Mouse (Mus musculus) erythroblast, adult 5-6 weeks (primary cell): ENCODE data around the gene Cdkal1. TPM values are rescaled to one million over a fixed set of nuclear protein-coding genes. Genes with fewer than 3 reads are reported as not detected.

ENCODE experiments used
- ATAC-seq: replicated peaks from 2 replicates; pipeline ENCODE4 v1.8.0; 2016; ENCODE audit warnings: moderate number of reproducible peaks, mild to moderate bottlenecking, moderate TSS enrichment, inconsistent platforms; ENCODE audit not compliant: poor library complexity, low FRiP score, severe bottlenecking
- total RNA-seq, 2 experiments: library from RNA; stranded (forward) in 1 of 2; stranded (reverse) in 1 of 2; fragments of 150-400 nt in 1 of 2; fragments of 200-764, 138-1000 nt in 1 of 2; gene quantifications; 2 replicates each; pipeline versions ENCODE4 v1.2.3 to v1.2.4; 2015 to 2017; ENCODE audit warnings: low replicate concordance in 2 of 2

Gene Cdkal1
- total RNA-seq, 2 experiments from 2014 or later, result 5.4 to 7.5 TPM

DNA sequence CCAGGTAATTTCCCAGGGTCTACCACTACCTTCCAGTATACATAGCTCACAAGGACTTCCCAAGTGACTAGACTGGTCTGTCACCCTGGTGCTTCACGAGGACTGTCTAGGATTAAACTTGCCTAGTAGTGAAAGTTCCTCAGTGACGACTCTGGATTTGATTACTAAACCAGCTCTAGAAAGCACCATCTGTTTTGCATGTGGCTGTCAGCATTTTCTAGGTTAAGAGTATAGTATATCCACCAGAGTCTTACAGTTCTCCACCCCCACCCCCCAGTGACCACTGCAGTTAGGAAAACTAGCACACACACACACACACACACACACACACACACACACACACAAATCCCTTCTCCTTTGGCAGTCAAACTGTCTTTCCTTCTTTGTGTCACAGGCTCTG lies 670.9 kb downstream of the Cdkal1 start:
- ATAC-seq, result no peak

DNA sequence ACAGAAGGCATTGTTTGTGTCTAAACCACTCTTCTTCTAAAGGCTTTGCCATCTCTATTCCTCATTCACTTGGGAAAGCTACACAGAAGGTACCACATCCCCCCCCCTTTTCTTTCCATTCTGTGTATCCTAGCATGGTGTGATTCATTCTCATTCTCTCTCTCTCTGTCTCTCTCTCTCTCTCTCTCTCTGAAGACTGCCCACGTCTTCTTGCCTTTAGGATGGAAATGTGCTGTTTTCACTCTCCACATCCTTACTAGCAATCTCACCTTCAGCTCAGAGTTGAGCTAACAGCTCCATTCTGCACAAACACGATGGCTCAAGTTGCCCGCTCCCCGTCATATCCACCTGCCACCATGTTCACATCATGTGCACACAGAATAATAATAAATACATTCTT lies 675.6 kb downstream of the Cdkal1 start:
- no peak for ATAC-seq

DNA sequence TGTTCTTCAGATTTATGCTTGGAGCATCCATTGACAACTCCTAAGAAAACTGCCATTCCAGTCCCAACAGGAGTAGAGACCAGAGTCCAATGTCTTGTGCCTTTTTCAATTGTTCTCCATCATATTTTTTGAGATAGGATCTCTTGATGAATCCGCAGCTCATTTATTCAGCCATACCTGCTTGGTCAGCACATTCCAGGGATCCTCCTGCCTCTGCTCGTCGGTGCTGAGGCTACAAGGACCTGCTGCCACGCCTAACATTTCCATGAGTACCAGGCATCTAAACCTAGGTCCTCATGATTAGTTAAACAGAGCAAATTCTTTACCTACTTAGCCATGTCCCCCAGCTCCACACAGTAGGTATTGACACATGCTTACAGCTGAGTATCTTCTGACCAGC lies 676.2 kb downstream of the Cdkal1 start:
- no peak for ATAC-seq

DNA sequence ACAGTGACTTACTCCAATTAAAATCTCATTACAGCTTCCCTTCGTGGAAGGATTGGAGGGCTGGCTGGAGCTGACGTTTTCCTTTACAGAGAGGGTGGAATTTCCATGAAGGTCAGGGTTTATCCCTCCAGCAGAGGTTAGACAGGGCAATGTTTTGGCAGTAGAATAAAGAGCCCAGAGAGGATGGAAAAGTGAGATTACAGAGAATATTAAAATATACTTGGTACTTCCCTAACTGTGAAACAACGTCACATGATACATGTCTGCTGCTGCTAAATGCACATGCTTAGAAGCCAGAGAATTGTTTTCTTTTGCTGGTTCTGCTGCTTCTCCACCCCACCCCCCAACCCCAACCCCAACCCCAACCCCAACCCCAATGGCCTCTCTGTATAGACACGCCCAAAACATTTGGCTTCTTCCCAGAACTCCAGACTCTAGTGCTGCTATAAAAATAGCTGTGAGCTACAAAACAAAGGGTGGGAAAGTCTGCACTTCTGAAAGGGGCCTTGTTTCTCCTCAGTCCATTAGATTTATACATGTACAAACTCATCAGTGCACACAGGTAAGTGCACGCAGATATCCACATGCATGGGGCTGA lies 677.5 kb downstream of the Cdkal1 start:
- no peak for ATAC-seq

DNA sequence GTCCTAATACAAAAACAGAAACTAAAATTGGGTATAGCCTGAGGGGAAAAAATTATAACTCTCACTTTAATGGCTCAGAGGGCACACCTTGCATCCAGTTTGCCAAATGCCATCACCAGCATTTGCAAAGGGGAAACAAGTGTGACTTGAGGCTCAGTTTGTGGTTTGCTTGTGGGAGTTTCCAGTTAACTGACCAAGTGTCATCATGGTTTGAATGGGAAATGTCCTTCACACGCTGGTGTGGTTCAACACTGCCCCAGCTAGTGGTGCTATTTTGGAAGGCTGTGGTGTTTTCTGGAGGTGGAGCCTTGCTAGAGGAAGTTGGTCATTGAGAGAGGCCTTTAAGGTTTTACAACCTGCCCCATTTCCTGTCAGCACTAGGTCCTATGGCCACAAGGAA lies 686.1 kb downstream of the Cdkal1 start:
- no peak for ATAC-seq

DNA sequence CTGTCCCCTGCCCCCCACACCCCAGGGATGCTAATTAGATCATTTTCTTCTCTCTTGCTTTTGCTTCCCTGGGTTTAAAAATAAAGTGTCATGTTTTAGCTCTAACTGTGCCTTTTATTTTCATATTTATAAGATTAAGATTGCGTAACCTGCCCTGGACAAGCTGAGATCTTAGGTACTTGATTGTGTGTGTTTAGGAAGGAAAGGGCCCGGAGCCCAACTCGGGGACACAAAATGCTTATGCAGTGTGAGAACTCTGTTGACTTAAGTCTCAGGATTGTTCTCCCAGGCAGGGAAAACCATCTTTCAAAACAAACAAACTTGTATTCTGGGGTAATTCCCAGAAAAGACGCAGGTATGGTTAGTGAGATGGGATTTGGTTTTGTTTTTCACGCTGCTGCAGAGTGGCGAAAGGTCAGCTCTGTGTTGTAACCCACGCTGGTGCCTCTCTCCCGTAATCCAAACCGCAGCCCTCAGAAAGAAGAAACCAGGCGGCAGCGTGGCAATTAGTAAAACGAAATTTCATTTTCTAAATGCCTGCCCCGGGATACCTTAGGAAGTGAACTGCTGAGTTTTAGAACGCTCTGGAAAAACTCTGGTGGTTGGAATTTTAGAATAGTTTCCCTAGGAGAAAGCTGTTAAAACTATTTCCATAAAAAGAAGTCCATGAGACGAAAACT lies 690.5 kb downstream of the Cdkal1 start:
- no peak for ATAC-seq

DNA sequence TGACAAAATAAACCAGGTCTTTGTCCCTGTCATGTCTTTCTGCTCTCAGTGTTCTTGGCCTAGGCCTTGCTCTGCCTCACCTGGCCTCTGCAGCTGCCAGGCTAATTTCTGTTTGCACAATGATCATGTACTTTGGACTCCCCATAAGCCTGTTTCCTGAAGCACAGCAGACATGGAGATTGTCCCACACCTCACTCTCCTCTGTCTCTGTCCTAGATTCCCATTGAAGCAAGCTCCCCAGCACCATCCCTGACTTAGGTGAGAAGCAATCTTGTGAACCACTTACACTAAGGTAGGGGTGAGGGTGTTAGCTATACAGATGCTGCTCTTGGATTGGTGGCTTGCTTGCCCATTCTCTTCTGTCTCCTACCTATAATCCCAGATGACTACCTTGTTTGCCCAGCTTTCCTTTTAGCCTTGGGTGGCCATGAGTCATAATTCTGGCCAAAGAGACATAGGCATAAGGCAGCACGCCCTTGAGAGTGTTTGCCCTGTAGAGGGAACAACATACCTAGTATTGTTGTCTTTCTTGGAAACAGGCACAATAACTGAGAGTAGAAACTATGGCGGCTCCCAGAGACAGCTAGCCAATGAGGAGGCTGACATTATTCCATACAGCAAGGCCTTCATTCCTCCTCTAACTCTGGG lies 692.5 kb downstream of the Cdkal1 start:
- ATAC-seq, result no peak

DNA sequence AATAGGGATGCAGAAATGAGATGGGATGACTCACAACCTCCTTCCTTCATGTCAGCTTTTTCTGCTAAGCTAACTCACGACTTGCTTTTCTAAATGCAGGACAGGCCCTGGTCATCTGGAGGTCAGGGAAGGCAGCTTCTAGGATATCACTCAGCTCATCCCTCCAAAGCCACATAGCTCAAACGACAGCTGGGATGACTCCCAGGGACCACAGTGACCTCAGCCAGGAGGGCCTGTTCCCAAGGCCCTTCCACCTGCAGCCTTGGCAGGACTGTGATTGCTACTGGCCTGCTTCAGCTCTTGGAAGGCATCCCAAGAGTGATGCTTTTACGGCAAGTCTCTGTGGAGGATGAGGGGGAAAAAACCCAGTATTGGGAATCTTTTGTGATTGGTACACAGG lies 693.0 kb downstream of the Cdkal1 start:
- ATAC-seq, result no peak

DNA sequence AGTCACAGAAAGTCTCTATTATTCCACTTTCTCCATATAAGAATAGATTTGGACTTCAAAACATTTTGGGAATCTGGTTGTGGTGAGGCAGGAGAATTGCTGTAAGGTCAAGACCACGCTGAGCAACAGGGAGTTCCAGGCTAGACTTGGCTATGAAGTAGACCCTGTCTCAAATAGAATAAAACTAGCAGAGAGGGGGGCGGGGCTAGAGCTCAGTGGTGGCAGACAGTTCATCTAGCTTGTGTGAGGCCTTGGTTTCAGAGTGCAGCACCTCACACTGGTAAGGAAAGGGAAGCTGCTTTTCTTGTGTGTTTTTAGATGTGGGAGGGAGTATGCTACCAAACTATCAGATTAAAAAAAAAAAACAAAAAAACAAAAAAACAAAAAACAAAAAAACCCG lies 694.0 kb downstream of the Cdkal1 start:
- ATAC-seq, result no peak

DNA sequence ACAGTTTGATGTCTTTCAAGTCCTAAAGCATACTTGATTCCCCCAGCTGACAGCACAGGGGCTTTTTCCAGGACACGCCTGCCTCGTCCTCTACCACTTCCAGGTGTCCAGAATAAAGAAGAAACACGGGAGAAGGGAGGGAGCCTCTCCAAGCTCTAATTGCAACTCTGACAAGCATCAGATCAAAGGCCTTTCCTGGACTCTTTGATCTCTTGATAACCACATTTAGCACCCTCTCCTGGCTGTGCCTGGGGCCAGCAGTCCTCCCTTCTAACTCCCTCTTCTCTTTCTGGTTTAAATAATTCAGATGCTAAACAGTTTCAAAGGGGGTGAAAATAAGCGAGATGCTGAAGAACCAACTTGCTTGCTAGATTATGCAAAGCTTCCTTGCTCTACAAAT lies 698.8 kb downstream of the Cdkal1 start:
- ATAC-seq, result no peak

DNA sequence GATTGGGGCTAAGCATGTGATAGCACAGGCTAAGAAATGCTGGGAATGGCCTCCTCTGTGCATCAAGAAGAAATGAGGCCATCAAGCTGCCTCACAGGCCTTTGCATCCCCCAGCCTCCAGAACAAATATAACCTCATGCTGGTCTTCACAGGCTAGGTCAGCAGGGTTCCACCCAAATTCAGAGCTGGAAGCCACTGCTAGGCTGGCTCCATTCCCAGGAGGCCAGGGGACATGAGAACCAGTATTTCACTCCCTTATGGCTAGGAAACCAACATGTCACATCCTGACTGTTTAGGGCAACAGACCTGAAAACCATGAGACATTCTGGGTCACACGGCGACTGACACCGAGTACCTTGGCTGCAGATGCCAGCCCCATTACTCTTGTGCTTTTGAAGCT lies 700.2 kb downstream of the Cdkal1 start:
- no peak for ATAC-seq

DNA sequence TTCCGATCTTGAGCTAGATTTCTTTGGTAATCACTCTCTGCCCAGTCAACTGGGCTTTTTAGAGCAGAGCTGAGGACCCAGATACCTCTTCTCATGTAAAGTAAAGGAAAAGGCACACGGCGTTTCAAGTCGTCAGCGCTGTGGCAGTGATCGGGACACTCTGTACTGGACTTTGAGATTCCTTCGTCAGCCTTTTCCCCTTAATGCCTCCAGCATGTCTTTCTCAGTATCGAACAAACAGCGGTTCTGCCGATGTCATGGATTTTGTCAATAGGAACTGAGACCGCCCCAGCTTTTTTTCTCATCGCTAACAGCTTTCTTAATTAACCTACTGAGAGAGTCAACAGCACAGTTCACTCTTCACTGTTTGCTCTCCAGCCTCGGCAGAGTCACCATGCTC lies 705.4 kb downstream of the Cdkal1 start:
- no peak for ATAC-seq

DNA sequence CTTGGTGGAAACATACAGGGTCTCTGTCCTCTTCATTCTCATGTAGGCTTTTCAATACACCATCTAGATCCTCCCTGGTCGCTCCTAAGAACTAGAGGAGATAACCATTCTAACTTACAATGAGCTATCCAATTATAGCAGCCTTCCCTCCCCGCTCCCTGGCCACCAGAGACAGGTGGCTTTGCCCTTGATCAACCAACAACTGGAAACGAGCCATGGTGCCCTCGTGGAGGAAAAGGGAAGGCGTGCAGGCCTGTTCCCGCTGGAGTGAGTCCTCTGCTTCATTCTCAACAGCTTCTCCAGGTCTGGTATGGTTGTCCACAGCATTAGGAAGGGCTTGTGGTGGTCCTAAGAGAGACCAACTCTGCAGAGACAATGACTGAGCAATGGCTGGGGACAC lies 706.1 kb downstream of the Cdkal1 start:
- no peak for ATAC-seq

DNA sequence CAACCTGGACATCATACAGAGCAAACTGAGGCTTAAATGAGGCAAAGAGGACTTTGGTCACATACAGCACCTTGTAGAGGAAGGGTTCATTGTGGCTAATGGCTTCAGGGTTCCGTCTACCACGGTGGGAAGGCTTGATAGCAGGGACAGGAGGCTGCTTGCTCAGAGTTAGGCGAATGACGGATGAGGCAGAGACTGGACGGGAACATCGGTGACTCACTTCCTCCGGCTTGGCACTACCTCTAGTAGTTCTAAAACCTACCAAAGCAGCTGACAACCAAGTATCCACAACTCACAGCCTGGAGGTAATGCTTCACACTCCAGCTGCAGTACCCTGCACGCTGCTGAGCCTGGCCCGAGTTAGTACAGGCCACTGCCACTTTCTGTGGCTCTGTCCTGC lies 706.9 kb downstream of the Cdkal1 start:
- no peak for ATAC-seq

Other genes starting within 250 kb of the Cdkal1 start
- gene E2f3, start 130.4 kb upstream of the Cdkal1 start, total RNA-seq (2015; ENCODE audit: low replicate concordance), result 2.9 and 4.4 TPM in 2 replicates
- gene E2f3, start 130.4 kb upstream of the Cdkal1 start, total RNA-seq (2017; ENCODE audit: low replicate concordance), result 2.4 and 4.1 TPM in 2 replicates